Mouse (Mus musculus) MN1 (cell line): Measurements from ENCODE around the gene Adgra3.

ENCODE experiments used
- DNase-seq: peaks from one replicate; pipeline ENCODE4 v3.0.0-alpha.2; 2016; ENCODE audit warnings: low spot score

The Adgra3 gene

DNA sequence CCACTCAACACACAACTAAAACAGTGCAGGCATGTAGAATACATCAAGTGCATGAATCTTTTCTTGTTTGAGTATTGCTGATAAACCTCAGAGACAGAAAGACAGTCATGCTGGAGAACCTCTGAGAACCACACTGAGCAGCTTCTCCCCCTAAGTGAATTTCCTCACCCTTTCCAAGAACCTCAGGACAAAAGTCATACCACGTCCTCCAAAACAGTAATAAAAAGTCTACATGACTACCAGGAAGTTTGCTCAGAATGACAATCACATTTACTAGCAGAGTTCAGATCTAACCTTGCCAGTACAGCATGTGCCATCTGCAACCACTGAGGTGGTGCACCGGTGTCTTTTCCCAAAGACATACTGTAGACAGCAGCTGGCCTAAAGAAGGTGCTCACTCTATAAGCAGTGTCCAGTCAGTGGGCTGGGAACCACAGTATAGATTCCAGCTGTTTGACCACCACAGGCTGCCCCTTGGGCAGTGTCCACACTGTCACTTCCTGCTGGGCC lies 27.0 kb downstream of the Adgra3 start:
- DNase-seq, result no peak

DNA sequence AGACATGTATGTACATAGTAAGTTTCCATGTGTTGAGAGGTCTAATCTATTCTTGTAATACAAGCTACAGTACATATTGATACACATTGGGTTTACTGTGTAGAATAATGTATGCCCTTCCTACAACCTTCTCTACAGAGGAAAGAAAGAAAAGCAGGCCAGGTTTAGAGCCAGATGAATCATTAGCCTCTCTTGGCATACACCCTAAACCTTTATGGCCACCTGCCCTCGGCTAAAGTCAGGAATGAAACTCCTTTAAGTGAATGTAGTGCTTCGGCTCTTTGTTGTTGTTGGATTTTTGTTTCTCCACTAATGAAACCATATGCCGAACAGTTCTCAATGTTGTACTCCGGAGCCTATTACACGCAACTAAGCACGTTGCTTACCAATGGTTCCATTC lies 27.5 kb downstream of the Adgra3 start:
- no peak for DNase-seq

- no peak for DNase-seq
Measured at GRCm38 (mm10) chr5:50029662-50030061, 29.1 kb downstream of the Adgra3 start.

- DNase-seq, result no peak
Measured at GRCm38 (mm10) chr5:50027561-50027960, 31.2 kb downstream of the Adgra3 start.

DNA sequence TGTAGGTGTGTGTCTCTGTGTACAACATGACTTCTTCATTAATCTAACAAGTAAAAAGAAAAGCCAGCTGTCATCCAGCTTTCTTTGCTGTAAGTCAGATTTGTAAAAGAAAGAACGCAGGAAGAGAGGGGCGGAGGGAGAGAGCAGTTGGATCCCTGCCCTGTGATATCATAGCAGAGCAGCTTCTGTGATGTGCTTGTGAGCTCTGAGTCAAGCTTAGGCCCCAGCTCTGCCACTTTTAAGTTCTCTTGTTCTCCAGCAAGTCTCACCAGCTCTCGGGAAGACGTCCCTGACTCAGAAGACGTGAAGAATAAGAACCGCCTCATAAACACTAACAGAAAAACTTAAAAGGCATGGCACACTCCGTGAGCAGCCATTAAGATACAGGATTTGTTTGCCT lies 31.8 kb downstream of the Adgra3 start:
- DNase-seq, result no peak

DNA sequence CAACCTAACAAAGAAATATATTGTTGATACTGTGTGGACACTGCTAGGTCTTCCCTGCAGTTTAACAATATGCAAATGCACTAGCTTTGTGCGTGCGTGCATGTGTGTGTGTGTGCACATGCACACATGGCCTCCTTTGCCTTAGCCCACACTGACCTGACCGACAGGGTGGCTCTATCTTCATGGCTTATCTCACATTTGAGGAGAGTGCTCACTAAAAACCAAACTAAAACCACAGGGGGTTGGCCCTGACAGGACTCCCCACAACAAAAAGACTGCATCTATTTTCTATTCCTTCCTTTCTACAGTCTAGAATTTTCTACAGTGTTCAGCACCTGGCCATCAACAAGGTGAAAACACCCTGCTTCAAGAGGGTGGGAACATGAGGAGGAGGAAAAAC lies 32.7 kb downstream of the Adgra3 start:
- DNase-seq, result no peak

DNA sequence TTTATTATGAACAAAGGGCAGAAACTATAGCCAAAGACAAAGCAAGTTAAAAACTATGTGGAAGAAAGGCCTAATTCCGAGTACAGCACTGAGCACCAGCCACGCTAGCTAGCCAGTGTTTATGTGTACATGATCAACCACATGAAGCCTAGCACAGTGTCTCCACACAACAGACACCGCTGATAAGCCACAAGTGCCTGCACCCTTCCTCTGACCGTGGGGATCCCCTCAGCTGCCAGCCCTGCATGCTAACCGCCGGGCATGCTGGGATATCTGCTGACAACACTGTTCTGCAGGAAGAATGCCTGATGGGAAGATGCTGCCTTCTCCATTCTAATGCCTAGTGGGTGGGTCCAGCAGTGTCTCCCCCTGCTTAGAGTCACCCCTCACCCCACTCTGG lies 34.7 kb downstream of the Adgra3 start:
- no peak for DNase-seq

- DNase-seq, result no peak
Measured at GRCm38 (mm10) chr5:50015987-50016587, 42.7 kb downstream of the Adgra3 start.

GRCm38 (mm10) chr5:50015147-50015697 lies 43.6 kb downstream of the Adgra3 start:
- DNase-seq, result peak; percentile 33

DNA sequence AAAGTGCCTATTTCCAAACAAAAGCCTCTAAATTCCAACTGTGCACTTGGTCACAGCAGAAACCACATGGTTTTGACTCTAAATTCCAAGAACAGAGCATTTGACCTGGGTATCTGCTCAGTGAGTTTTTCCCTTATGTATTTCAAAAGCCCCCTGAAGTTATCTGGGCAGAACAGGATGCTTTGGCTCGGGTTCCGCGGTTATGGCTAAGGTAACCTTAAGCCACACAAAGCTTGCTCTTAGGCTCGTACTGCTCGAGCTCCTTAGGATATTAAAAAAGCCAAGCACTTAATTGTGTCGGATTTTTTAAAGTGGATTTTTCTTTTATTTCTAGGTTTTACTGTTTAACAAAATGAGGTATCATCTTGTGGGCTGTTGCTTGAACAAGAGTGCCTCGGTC lies 44.1 kb downstream of the Adgra3 start:
- no peak for DNase-seq

GRCm38 (mm10) chr5:50013965-50014364 lies 44.8 kb downstream of the Adgra3 start:
- DNase-seq, result no peak

DNA sequence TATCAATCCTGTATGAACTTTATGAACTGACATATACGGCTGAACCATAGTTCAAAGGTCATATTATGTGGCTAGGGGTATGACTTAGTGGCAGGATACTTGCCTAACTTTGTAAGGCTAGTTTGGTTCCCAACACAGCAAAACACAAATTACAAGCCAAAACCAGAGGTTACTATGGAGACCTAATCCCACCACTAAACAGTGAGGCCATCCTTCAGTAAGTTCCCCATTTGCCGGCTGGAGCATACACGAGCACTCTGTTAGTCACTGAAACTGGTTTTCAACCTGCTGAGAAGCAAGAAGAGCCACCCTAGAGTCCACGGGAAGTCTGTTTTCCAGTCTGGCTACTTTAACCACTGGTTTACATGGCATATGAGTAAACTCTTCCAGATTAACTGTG lies 50.0 kb downstream of the Adgra3 start:
- no peak for DNase-seq

DNA sequence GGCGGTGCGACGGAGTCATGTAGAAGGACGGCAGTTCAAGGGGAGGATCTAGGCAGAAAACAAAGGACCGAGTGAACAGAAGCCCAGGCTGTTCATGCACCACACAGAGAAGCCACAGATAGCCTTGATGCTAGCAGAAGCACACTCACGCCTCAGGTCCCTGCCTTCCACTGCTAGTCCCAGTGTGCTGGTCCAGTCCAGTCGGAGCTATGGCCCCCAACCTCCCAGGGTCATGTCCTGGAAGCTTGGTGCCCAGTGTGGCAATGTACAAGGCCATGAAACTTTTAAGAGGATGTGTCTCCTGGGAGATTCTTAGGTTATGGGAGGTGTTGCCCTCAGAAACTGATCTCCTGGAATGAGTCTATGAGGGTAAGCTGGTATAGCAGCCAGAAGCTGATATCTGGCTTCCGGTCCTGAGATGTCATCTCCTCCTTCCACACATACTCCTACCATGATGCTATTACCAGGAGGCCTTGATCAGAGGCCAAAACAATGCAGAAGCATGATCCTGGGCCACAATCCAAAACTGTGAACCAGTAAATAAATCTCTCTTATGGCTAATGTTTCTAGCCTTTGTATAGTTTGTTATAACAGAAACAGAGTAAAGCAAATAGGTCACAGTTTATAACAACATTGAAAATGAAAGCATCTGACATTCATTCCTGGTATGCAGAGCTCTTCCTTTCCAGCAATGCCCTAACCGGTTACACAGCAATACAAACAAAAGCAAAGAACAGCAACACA lies 51.7 kb downstream of the Adgra3 start:
- DNase-seq, result peak; percentile 28

DNA sequence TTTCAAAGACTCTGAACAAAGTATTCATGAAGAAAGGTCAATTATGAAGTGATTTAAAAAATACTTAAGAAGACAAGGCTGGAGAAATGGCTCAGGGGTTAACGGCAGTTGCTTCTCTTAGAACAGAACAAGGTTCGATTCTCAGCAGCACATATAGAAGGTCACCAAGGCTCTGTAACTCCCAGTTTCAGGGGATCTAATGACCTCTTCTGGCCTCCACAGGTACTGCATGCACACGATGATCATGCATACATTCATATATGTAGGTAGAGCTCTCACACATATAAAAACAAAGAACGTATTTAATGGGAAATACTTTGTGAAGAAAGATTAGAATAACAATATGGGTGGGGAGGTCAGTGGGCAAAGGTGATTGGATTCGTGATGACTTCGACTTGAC lies 56.5 kb downstream of the Adgra3 start:
- no peak for DNase-seq

DNA sequence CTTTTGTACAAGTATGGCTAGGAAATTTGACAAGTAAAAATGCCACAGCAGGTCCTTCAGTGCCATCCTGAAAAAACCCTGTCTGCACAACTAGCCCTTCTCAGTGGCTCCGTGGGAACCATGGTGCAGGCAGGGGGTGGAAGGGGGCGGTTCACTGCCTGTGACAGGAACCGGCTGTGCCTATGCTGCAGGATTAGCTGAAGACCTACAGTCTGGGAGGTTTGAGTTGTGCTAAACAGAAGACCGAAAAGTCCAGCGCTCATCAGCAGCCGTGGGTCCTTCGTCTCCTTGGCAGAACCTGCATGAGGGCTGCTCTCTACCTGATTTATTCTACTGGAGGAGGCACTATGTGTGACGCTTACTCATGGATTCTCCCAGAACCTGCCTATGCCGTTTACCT lies 59.0 kb downstream of the Adgra3 start:
- DNase-seq, result no peak

GRCm38 (mm10) chr5:49997019-49997418 lies 61.8 kb downstream of the Adgra3 start:
- no peak for DNase-seq

DNA sequence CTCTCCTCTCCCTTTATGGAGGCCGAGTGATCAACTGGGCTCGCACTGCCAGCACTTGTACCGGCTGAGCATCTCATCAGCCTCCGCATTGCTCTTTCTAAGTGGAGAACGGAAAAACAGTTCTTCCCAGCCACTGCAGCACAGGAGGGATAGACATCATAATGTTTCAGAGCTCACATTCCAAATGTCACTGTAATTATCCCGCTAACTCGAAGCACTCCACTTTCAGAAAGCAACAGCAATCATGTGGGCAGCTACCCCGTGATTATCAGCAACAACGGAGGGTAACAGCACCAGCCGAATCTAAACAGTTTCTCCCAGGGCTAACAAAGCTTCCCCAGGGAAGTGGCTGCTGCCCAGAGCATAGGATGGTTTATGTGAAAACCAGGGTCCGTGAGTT lies 62.3 kb downstream of the Adgra3 start:
- no peak for DNase-seq

GRCm38 (mm10) chr5:49990737-49991323 lies 68.0 kb downstream of the Adgra3 start:
- peak; percentile 19 for DNase-seq

- DNase-seq, result no peak
Measured at GRCm38 (mm10) chr5:49988015-49988798, 70.6 kb downstream of the Adgra3 start.

- DNase-seq, result no peak
Measured at GRCm38 (mm10) chr5:49980727-49981126, 78.1 kb downstream of the Adgra3 start.

DNA sequence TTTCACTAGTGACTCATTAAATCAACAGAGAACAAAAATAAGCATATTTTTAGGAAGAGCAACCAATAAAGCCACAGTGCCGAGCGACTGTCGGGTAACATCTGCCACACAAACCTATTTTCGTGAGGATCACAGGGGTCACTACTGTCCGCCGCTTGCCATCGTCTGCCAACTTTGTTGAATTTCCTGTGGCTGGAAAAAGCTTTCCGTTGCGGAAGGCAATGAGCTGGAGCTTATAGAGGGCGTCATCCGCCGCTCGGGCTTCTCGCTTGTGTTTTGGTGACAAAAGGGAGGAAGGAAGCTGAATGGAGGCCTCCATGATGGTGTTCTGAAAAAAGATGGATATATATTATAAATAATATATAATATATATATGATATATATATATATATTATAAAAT lies 79.6 kb downstream of the Adgra3 start:
- no peak for DNase-seq

GRCm38 (mm10) chr5:49975971-49976370 lies 82.8 kb downstream of the Adgra3 start:
- peak; percentile 68 for DNase-seq
